8 mouse cellular contexts compared by ENCODE assay signal in the genomic region with DNA sequence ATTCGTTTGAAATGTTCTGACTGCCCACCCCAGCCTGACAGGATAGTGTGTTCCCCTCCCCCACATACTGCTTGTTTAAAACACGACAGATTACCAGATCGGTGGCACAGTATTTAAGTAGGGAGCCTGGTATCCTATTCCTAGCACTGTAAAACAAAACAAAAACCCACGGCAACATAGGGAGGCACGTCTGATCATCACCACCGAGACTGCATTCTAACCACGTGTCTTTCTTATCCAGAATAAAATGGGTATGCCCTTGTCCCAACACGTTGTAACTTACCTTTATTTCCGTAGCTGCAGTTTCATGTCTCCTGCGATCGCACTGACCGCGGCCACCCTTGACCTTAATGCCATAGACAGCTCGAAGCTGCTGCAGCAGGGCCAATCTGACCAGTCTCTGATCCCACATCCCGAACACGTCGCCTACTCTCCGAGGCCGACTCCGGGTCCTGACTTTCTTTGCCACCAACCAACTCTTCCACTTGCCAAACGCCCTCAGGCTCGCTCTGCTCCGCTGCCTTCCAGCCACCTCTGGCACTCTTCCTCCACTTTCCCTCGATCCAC. TPM values are rescaled to one million over a fixed set of nuclear protein-coding genes. Genes with fewer than 3 reads are reported as not detected.
DNase-seq lines count a peak whose midpoint lies in the region; ATAC-seq and TF ChIP-seq lines count a peak whose summit lies in the region.

No protein-coding gene starts in this region.

- H3K4me2 ChIP-seq in forebrain, embryonic 11.5 days (ENCODE audit: low read depth, low read length, severe bottlenecking): peak overlapping the region; percentile 75
- peak overlapping the region; percentile 95 for H3K4me2 ChIP-seq in neural tube, embryonic 13.5 days

- H3K9ac ChIP-seq in forebrain, embryonic 11.5 days (ENCODE audit: low read length): peak overlapping the region; percentile 82
- peak overlapping the region; percentile 70 for H3K9ac ChIP-seq in neural tube, embryonic 13.5 days

- WGBS in forebrain, embryonic 11.5 days: 2% methylated on average over 24 of the region's 24 CpGs
- WGBS in limb, embryonic 10.5 days: under 1% methylated on average over 24 of the region's 24 CpGs
- under 1% methylated on average over 24 of the region's 24 CpGs for WGBS in neural tube, embryonic 13.5 days

- TF ChIP-seq CTCF in left cerebral cortex, adult 2 months (IDR thresholded peaks at IDR 0.05): no peak

- peak overlapping the region; percentile 92 for H3K4me3 ChIP-seq in left cerebral cortex, adult 2 months
- peak overlapping the region; percentile 83 for H3K4me3 ChIP-seq in forebrain, embryonic 11.5 days (ENCODE audit: low read depth, low read length)
- peak overlapping the region; percentile 87 for H3K4me3 ChIP-seq in limb, embryonic 10.5 days
- H3K4me3 ChIP-seq in neural tube, embryonic 13.5 days: peak overlapping the region; percentile 70

- no peaks in the 10 kb centered on the region for H3K9me3 ChIP-seq in forebrain, embryonic 11.5 days (ENCODE audit: control insufficient read depth, low read length)
- no peaks in the 10 kb centered on the region for H3K9me3 ChIP-seq in limb, embryonic 10.5 days (replicated peaks)
- no peaks in the 10 kb centered on the region for H3K9me3 ChIP-seq in neural tube, embryonic 13.5 days

- peaks cover 5% of the 10 kb centered on the region for H3K4me1 ChIP-seq in forebrain, embryonic 11.5 days (replicated peaks; ENCODE audit: control insufficient read depth, insufficient read depth, low read length)
- peaks cover 20% of the 10 kb centered on the region for H3K4me1 ChIP-seq in limb, embryonic 10.5 days
- peaks cover 32% of the 10 kb centered on the region for H3K4me1 ChIP-seq in neural tube, embryonic 13.5 days (replicated peaks)

- H3K27me3 ChIP-seq in forebrain, embryonic 11.5 days (ENCODE audit: control insufficient read depth, insufficient read depth, low read length): no peaks in the 10 kb centered on the region
- no peaks in the 10 kb centered on the region for H3K27me3 ChIP-seq in limb, embryonic 10.5 days (ENCODE audit: low read depth, poor library complexity, severe bottlenecking)
- 0 out of 2 replicates have a peak, but pooled peaks cover 3% of the 10 kb centered on the region for H3K27me3 ChIP-seq in neural tube, embryonic 13.5 days

- no peaks in the 10 kb centered on the region; the same call in 1 of the 2 replicates for H3K36me3 ChIP-seq in forebrain, embryonic 11.5 days (ENCODE audit: control insufficient read depth, insufficient read depth, low read length)
- peaks cover 28% of the 10 kb centered on the region for H3K36me3 ChIP-seq in limb, embryonic 10.5 days
- H3K36me3 ChIP-seq in neural tube, embryonic 13.5 days: no peaks in the 10 kb centered on the region

- intact Hi-C loops in left cerebral cortex, adult 2 months (cut with DNase I): loop anchor here (2.0 kb wide), 1 partner anchor 19 kb away; the partner anchor contains the start of gene Scg5
- intact Hi-C loops in left cerebral cortex, postnatal 14 days (cut with DNase I): no loop called here

- no peak for DNase-seq in left cerebral cortex, adult 2 months (ENCODE audit: extremely low spot score in 1 of 2, low spot score in 2 of 2)
- no peak for DNase-seq in left cerebral cortex, postnatal 14 days (ENCODE audit: low spot score in 2 of 2)
- DNase-seq in Muller cell, postnatal 12 days (ENCODE audit: inconsistent ontology term): peak; percentile 25
- peak; percentile 68 for DNase-seq in forebrain, embryonic 11.5 days (ENCODE audit: low spot score)
- no peak for DNase-seq in limb, embryonic 10.5 days (ENCODE audit: low spot score)
- DNase-seq in cerebellum, adult 9-10 months: no peak
- no peak for DNase-seq in B cell, adult 2 months

- ATAC-seq in forebrain, embryonic 11.5 days (replicated peaks; ENCODE audit: low FRiP score): peak; percentile 8
- ATAC-seq in neural tube, embryonic 13.5 days (ENCODE audit: low read depth): 0 out of 2 replicates have a peak, but pooled peaks have one; percentile 5

- H3K27ac ChIP-seq in left cerebral cortex, adult 2 months: no peak overlapping the region
- no peak overlapping the region; the same call in 1 of the 2 replicates for H3K27ac ChIP-seq in forebrain, embryonic 11.5 days (ENCODE audit: low read depth, low read length)
- H3K27ac ChIP-seq in limb, embryonic 10.5 days: peak overlapping the region; percentile 92
- no peak overlapping the region for H3K27ac ChIP-seq in neural tube, embryonic 13.5 days (replicated peaks)

RNA-seq across cellular contexts. Expression of gene Arhgap11a, which starts 0.7 kb away (rescaled TPM):
- 1 to 10 TPM; 2.0 to 2.2 TPM for total RNA-seq in left cerebral cortex, adult 2 months (2021)
- total RNA-seq in left cerebral cortex, postnatal 14 days (2021): 1 to 10 TPM; 2.6 to 3.1 TPM
- 7.3 and 8.0 TPM in 2 replicates for polyA plus RNA-seq in forebrain, embryonic 11.5 days (2014; fragmentation: Nextera tagmentation; extraction: Ambion mirVana)
- 34.8 and 40.7 TPM in 2 replicates for polyA plus RNA-seq in limb, embryonic 10.5 days (2016; fragmentation: Nextera tagmentation; extraction: Ambion mirVana)
- polyA plus RNA-seq in neural tube, embryonic 13.5 days (2015; fragmentation: Nextera tagmentation; extraction: Ambion mirVana): 7.9 and 12.1 TPM in 2 replicates

RNA-seq across cellular contexts. Expression of gene Scg5, which starts 18.8 kb away (rescaled TPM):
- 100 to 1,000 TPM; 497 to 540 TPM for total RNA-seq in left cerebral cortex, adult 2 months (2021)
- total RNA-seq in left cerebral cortex, postnatal 14 days (2021): 100 to 1,000 TPM; 455 to 491 TPM
- 36.0 and 37.3 TPM in 2 replicates for polyA plus RNA-seq in forebrain, embryonic 11.5 days (2014; fragmentation: Nextera tagmentation; extraction: Ambion mirVana)
- polyA plus RNA-seq in limb, embryonic 10.5 days (2016; fragmentation: Nextera tagmentation; extraction: Ambion mirVana): 0.61 and 0.85 TPM in 2 replicates
- 164 and 197 TPM in 2 replicates for polyA plus RNA-seq in neural tube, embryonic 13.5 days (2015; fragmentation: Nextera tagmentation; extraction: Ambion mirVana)

Comparison
In these comparisons a context has a peak if more than half of its experiments do, and no peak if none do; other contexts are left out.
1. DNase-seq: peak in Muller cell, postnatal 12 days (single experiment) and forebrain, embryonic 11.5 days (single experiment); none in left cerebral cortex, adult 2 months (0 of 2), left cerebral cortex, postnatal 14 days (0 of 2), limb, embryonic 10.5 days (single experiment), cerebellum, adult 9-10 months (single experiment) and B cell, adult 2 months (0 of 2).
2. RNA of gene Scg5, which starts 18.8 kb away (polyA plus RNA-seq): 164 to 197 TPM in neural tube, embryonic 13.5 days and 36.0 to 37.3 TPM in forebrain, embryonic 11.5 days; 0.61 to 0.85 TPM in limb, embryonic 10.5 days; every median in the first group is over 10 times any median in the second.
3. Peak in every context shown above with its lines, with median percentiles within 50 percentile points of each other: H3K4me3 ChIP-seq.